Mouse (Mus musculus) midbrain, embryonic 14.5 days (tissue): ENCODE data around the gene Snrnp40. TPM values are rescaled to one million over a fixed set of nuclear protein-coding genes. Genes with fewer than 3 reads are reported as not detected.

ENCODE experiments used
- ATAC-seq: fragments of 200-750 bp; cut with Nextera tagmentation; 2 replicates; pipeline ENCODE4 v1.8.0; 2017; ENCODE audit warnings: moderate number of reproducible peaks, moderate library complexity; ENCODE audit not compliant: low FRiP score, low TSS enrichment
- DNase-seq: peaks from one replicate; pipeline ENCODE4 v3.0.0-alpha.2; 2015
- H3K27ac ChIP-seq: fragments of 300-500 bp; sonication (generic); replicated peaks from 2 replicates; pipeline ENCODE4 v1.5.1; 2014; ENCODE audit warnings: mild to moderate bottlenecking, low read depth, low read length, moderate library complexity
- H3K27me3 ChIP-seq: fragments of 300-500 bp; sonication (generic); 2 replicates; pipeline ENCODE4 v1.6.1; 2014; ENCODE audit warnings: low read length, control low read depth, mixed read lengths; ENCODE audit not compliant: control insufficient read depth, insufficient read depth
- H3K36me3 ChIP-seq: fragments of 300-500 bp; sonication (generic); 2 replicates; pipeline ENCODE4 v1.6.1; 2014; ENCODE audit warnings: low read length, control low read depth; ENCODE audit not compliant: control insufficient read depth, insufficient read depth
- H3K4me1 ChIP-seq: fragments of 300-500 bp; sonication (generic); 2 replicates; pipeline ENCODE4 v1.6.1; 2014; ENCODE audit warnings: mild to moderate bottlenecking, antibody characterized with exemption, low read length, control low read depth; ENCODE audit not compliant: control insufficient read depth, insufficient read depth
- H3K4me2 ChIP-seq: fragments of 300-500 bp; sonication (generic); 2 replicates; pipeline ENCODE4 v1.6.1; 2014; ENCODE audit warnings: mild to moderate bottlenecking, low read length, moderate library complexity
- H3K4me3 ChIP-seq: fragments of 300-500 bp; sonication (generic); replicated peaks from 2 replicates; pipeline ENCODE4 v1.5.1; 2014; ENCODE audit warnings: low read depth, low read length
- H3K9ac ChIP-seq: fragments of 300-500 bp; sonication (generic); replicated peaks from 2 replicates; pipeline ENCODE4 v1.6.1; 2014; ENCODE audit warnings: mild to moderate bottlenecking, low read length, moderate library complexity
- H3K9me3 ChIP-seq: fragments of 300-500 bp; sonication (generic); 2 replicates; pipeline ENCODE4 v1.6.1; 2016; ENCODE audit warnings: low read length, control low read depth, mixed read lengths; ENCODE audit not compliant: control insufficient read depth
- WGBS: fragments of 180-500 bp; shearing (Covaris S2); extraction: QIAGEN DNeasy Blood & Tissue Kit; methylation state at CpG from one replicate; pipeline ENCODE4 v1.1.7; 2014; 5-methylcytosine and 5-hydroxymethylcytosine counted together
- polyA plus RNA-seq: library from polyadenylated mRNA; unstranded; fragments of >200 nt; fragmentation: Nextera tagmentation; extraction: Ambion mirVana; gene quantifications from 2 replicates; pipeline ENCODE4 v1.2.1, GENCODE M21; 2014

Snrnp40 gene
- polyA plus RNA-seq, 1 experiment from 2014 or later, result 113 TPM

DNA sequence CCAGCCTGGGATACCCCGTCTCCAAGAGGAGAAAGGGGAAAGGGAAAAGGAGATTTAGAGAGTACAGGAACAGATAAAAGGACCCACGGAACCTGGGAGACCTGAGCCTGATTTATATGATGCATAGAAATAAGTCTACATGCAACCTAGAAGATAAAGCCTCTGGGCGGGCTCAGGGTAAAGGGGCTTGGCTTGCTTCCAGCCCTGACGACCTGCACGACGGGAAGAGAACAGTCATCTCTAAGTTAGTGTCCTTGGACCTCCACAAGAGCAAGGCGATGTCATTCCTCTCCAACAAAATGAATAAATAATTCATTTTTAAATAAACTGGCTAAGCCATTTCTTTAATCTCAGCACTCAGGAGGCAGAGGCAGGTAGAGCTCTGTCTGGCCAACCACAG is 37.4 kb upstream of the Snrnp40 start:
- Histone ChIP-seq H3K27me3 (no peaks in the 10 kb centered on the region), H3K9me3 (no peaks in the 10 kb centered on the region), H3K4me3 (no peak overlapping the region), H3K4me2 (no peak overlapping the region), H3K4me1 (no peaks in the 10 kb centered on the region), H3K27ac (no peak overlapping the region), H3K36me3 (peaks cover 72% of the 10 kb centered on the region), H3K9ac (no peak overlapping the region)
- 85% methylated on average over 7 of the region's 7 CpGs for WGBS
- no peak for ATAC-seq
- DNase-seq, result no peak

DNA sequence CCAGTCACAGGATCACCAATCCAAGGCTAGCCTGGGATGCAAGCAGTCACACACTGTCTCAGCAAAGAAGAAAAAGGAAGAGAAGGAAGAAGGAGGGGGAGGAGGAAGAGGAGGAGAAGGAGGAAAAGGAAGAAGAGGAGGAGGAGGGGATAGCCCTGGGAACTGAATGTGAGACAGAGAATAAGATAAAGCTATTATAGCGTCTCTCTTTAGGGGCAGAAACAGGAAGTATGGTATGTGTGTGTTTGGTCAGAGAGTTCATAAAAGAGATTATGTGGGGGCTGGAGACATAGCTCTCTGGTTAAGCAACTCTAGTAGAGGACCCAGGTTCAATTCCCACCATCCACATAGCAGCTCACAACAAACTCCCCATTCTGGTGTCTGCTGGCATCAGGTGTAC is 36.8 kb upstream of the Snrnp40 start:
- Histone ChIP-seq H3K27me3 (no peaks in the 10 kb centered on the region), H3K4me1 (no peaks in the 10 kb centered on the region), H3K4me2 (no peak overlapping the region), H3K36me3 (peaks cover 71% of the 10 kb centered on the region), H3K9me3 (no peaks in the 10 kb centered on the region), H3K27ac (no peak overlapping the region), H3K9ac (no peak overlapping the region), H3K4me3 (no peak overlapping the region)
- ATAC-seq, result no peak
- DNase-seq, result no peak
- 90% methylated on average over 1 of the region's 1 CpGs for WGBS

DNA sequence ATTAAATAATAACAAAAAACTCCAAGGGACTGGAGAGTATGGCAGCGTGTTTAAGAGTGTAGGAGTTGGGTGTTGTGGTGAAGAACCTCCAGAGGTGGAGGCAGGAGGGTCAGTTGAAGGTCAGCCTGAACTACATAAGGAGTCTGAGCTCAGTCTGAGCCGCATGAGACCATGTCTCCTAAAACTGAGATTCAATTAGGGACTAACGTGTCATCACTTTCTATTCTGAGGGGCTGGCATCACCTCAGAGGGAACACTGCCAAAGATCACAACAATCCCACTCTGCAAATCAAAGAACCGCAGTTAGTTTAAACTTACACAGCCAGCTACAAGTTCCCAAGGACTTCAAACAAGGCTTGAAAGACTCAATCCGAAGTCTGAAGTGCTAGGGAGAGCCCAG is 36.3 kb upstream of the Snrnp40 start:
- H3K27me3 ChIP-seq, result no peaks in the 10 kb centered on the region
- H3K4me3 ChIP-seq, result no peak overlapping the region
- 84% methylated on average over 5 of the region's 5 CpGs for WGBS
- ATAC-seq, result no peak
- H3K36me3 ChIP-seq, result peaks cover 72% of the 10 kb centered on the region
- H3K4me2 ChIP-seq, result no peak overlapping the region
- no peak overlapping the region for H3K9ac ChIP-seq
- no peaks in the 10 kb centered on the region for H3K9me3 ChIP-seq
- DNase-seq, result no peak
- no peaks in the 10 kb centered on the region for H3K4me1 ChIP-seq
- no peak overlapping the region for H3K27ac ChIP-seq

DNA sequence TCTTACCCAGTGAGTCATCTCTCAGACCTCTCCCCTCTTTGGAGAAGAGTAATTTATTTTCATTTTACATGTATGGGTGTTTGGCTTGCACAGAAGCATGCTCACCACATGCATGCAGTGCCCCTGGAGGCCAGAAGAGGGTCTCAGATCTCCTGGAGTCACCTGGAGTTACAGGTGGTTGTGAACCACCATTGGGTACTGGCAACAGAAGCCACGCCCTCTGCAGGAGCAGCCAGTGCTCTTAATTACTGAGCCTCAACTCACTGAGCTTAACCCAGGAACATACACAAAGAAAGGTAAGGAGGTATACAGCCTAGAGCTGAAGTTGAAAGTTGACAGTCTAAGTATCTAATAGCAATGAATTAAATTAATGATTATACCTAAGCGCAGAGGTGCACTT is 34.5 kb upstream of the Snrnp40 start:
- no peaks in the 10 kb centered on the region for H3K27me3 ChIP-seq
- no peak for ATAC-seq
- no peaks in the 10 kb centered on the region for H3K9me3 ChIP-seq
- H3K9ac ChIP-seq, result no peak overlapping the region
- H3K27ac ChIP-seq, result no peak overlapping the region
- H3K4me2 ChIP-seq, result no peak overlapping the region
- H3K4me3 ChIP-seq, result no peak overlapping the region
- WGBS, result 90% methylated on average over 2 of the region's 2 CpGs
- DNase-seq, result no peak
- H3K4me1 ChIP-seq, result no peaks in the 10 kb centered on the region
- peaks cover 73% of the 10 kb centered on the region for H3K36me3 ChIP-seq

DNA sequence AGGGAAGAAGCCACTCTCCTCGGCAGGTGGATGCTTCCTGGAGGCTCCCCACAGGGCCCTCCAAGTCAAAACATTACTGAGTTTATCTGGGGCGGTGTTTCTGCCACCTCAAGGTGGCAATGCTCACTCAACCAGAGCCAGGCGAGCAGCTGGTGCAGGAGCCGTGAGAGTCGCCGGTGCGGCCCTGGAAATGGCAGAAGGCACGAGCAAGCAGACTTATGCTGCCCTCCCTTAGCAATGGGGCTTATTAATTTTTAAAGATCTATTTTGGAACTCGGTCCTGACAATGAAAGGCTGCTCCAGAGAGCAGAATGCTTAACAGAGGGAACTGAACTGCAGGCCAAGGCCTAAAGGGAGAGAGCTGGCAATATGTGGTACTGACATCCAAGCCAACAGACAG is 32.6 kb upstream of the Snrnp40 start:
- Histone ChIP-seq H3K27me3 (no peaks in the 10 kb centered on the region), H3K4me1 (no peaks in the 10 kb centered on the region), H3K4me3 (no peak overlapping the region), H3K27ac (no peak overlapping the region), H3K36me3 (peaks cover 66% of the 10 kb centered on the region), H3K9ac (no peak overlapping the region), H3K9me3 (no peaks in the 10 kb centered on the region), H3K4me2 (no peak overlapping the region)
- DNase-seq (no peak), ATAC-seq (no peak)
- 81% methylated on average over 9 of the region's 9 CpGs for WGBS

DNA sequence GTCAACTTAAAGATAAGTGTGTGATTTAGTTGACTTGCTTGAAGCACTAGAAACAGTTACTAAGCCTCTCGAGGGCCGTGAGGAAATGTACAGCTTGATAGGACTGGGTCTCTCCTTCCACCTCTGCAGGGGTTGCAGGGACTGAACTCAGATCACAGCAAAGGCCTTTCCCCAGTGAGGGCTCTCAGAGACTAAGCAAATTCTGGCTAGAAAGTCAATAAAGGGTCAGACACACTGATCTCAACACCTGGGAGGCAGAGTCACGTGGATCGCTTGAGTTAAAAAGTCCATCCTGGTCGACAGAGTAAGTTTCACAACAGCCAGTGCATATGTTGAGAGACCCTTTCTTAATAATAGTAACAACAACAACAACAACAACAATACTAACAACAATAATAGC is 24.1 kb upstream of the Snrnp40 start:
- H3K27me3 ChIP-seq, result no peaks in the 10 kb centered on the region
- WGBS, result 90% methylated on average over 5 of the region's 5 CpGs
- no peaks in the 10 kb centered on the region for H3K4me1 ChIP-seq
- H3K4me3 ChIP-seq, result no peak overlapping the region
- no peak for DNase-seq
- ATAC-seq, result no peak
- no peak overlapping the region for H3K4me2 ChIP-seq
- H3K27ac ChIP-seq, result no peak overlapping the region
- H3K36me3 ChIP-seq, result peaks cover 62% of the 10 kb centered on the region
- no peaks in the 10 kb centered on the region for H3K9me3 ChIP-seq
- H3K9ac ChIP-seq, result no peak overlapping the region

DNA sequence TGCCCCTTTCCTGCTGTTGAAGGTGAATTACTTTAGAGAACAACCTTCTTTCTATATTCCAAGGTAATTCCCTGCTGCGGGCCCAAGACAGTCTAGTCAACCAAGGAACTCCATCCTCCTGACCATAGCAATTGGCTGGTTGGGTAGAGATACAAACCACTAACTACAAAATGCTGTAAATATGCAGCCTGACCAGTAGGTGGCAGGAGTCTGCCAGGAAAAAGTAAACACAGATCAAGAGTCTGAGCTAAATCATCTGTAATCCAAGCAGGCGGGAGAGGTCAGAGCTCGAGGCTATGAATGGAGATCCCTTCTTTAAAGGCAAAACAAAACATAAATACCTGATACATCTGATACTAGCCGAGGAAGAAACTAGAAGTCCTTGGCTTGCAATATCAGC is 18.2 kb upstream of the Snrnp40 start:
- Histone ChIP-seq H3K9me3 (no peaks in the 10 kb centered on the region), H3K4me2 (no peak overlapping the region), H3K27me3 (no peaks in the 10 kb centered on the region), H3K4me3 (no peak overlapping the region), H3K27ac (no peak overlapping the region), H3K9ac (no peak overlapping the region), H3K36me3 (peaks cover 50% of the 10 kb centered on the region), H3K4me1 (no peaks in the 10 kb centered on the region)
- DNase-seq (peak; percentile 84), ATAC-seq (no peak)
- 21% methylated on average over 4 of the region's 4 CpGs for WGBS

DNA sequence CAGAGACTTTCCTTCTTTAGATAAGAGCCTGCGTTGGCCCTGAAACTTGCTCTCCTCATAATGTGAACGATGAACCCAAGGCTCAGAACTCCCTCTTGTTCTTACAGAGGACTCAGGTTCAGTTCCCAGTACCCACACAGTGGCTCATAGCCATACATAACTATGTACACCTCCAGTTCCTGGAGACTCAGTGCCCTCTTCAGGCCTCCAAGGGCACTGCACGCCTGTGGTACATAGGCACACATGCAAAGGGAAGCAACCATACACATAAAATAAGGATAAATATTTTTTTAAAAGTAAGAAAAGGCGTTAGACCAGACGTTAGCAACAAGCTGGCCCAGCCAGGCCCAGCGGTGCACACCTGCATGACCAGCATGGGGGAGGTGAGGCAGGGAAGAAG is 10.3 kb upstream of the Snrnp40 start:
- ATAC-seq (no peak), DNase-seq (no peak)
- no peak overlapping the region for H3K4me3 ChIP-seq
- no peak overlapping the region for H3K4me2 ChIP-seq
- H3K27me3 ChIP-seq, result no peaks in the 10 kb centered on the region
- H3K36me3 ChIP-seq, result peaks cover 73% of the 10 kb centered on the region
- WGBS, result 96% methylated on average over 6 of the region's 6 CpGs
- H3K9me3 ChIP-seq, result no peaks in the 10 kb centered on the region
- H3K27ac ChIP-seq, result no peak overlapping the region
- no peak overlapping the region for H3K9ac ChIP-seq
- H3K4me1 ChIP-seq, result no peaks in the 10 kb centered on the region

DNA sequence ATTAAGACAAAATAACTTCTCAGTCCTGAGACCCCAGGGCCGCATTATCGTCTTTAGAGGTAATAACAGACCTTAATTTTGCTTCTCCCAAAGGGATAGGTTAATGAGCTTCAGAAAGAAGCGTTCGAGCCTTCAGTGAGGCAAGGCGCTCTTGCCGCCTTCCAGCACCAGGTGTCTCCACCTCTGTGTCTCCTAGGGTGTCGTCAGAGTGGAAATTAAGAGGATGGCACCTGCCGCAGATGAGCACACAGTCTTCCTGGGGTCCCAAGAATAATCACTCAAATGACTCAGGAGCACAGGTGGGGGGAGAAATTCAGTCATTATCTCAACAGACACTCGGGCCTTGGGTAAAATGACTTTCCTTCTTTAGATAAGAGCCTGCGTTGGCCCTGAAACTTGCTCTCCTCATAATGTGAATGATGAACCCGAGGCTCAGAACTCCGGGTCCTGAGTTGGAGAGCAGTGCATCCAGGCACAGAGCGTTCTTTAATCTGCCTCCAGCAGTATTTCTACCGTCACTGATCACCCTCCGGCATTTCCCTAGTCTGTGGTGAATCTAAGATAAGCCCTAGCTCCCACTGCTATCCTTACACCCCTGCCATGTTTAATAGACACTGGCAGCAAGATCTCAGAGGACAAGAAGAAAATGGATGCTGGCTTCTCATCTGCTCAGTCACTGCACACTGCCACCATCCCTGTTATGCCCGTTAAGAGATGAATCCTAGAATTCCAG is 9.1 kb upstream of the Snrnp40 start:
- ATAC-seq (no peak), DNase-seq (no peak)
- Histone ChIP-seq H3K9me3 (no peaks in the 10 kb centered on the region), H3K4me1 (no peaks in the 10 kb centered on the region), H3K4me2 (no peak overlapping the region), H3K27me3 (no peaks in the 10 kb centered on the region), H3K4me3 (no peak overlapping the region), H3K36me3 (peaks cover 63% of the 10 kb centered on the region), H3K27ac (no peak overlapping the region), H3K9ac (no peak overlapping the region)
- WGBS, result 88% methylated on average over 16 of the region's 16 CpGs
